Mouse (Mus musculus): ENCODE measurements around the gene Mcts2.

GRCm38 (mm10) chr2:152671642-152671999, 15.2 kb upstream of the Mcts2 start:
- peak; percentile 9; the same call in 1 of the 2 replicates for TF ChIP-seq CTCF (IDR thresholded peaks at IDR 0.05; ENCODE audit: low read depth, low read length)
- no peak for TF ChIP-seq POLR2A (IDR thresholded peaks at IDR 0.05; ENCODE audit: extremely low read depth, insufficient read depth, low read length)
